Mouse (Mus musculus) cerebellum, postnatal 25 days (tissue): ENCODE data around the gene Uqcrh.

Experiments
- DNase-seq, 2 experiments: peaks; one replicate each; pipeline ENCODE4 v3.0.0; 2021; ENCODE audit warnings: mixed read lengths in 2 of 2

Gene Uqcrh

GRCm38 (mm10) chr4:116053399-116053961, 21.4 kb downstream of the Uqcrh start, which contains the start of gene Nsun4:
Nsun4 (minus strand) TSS chr4:116053876.
- DNase-seq: peak; percentile 90 to 92

- DNase-seq: peak; percentile 29 to 58
These were observed 22.2 kb downstream of the Uqcrh start for GRCm38 (mm10) chr4:116052526-116053293.

GRCm38 (mm10) chr4:116049211-116049610, 25.7 kb downstream of the Uqcrh start:
- DNase-seq: no peak

GRCm38 (mm10) chr4:116048130-116048920, 26.5 kb downstream of the Uqcrh start:
- DNase-seq: no peak

- no peak for DNase-seq
These were observed 27.2 kb downstream of the Uqcrh start for GRCm38 (mm10) chr4:116047681-116048080.

GRCm38 (mm10) chr4:116046604-116047003, 28.3 kb downstream of the Uqcrh start:
- no peak for DNase-seq

GRCm38 (mm10) chr4:116042186-116042585, 32.7 kb downstream of the Uqcrh start:
- DNase-seq: no peak

GRCm38 (mm10) chr4:116040466-116040865, 34.4 kb downstream of the Uqcrh start:
- DNase-seq: no peak

- peak in 1 of 2 experiments; percentile 28 for DNase-seq
These were observed 41.5 kb downstream of the Uqcrh start for GRCm38 (mm10) chr4:116033374-116033773.

GRCm38 (mm10) chr4:116032906-116033305, 42.0 kb downstream of the Uqcrh start:
- no peak for DNase-seq

GRCm38 (mm10) chr4:116017902-116018746, 56.7 kb downstream of the Uqcrh start, which contains the start of gene Faah:
Faah (minus strand) TSS chr4:116017926.
- DNase-seq: no peak

- DNase-seq: peak; percentile 86 to 89
These were observed 57.5 kb downstream of the Uqcrh start for GRCm38 (mm10) chr4:116017300-116017901.
